Mouse (Mus musculus) stomach, postnatal 0 days (tissue): ENCODE results near the gene Gm28729.

Source experiments
- CTCF ChIP-seq: IDR thresholded peaks from 2 replicates; pipeline ENCODE4 v1.5.1; 2016; ENCODE audit warnings: antibody characterized with exemption, low read depth, mild to moderate bottlenecking, moderate library complexity
- EP300 ChIP-seq: optimal IDR thresholded peaks from 2 replicates; pipeline ENCODE3; 2016; ENCODE audit warnings: antibody characterized with exemption

DNA sequence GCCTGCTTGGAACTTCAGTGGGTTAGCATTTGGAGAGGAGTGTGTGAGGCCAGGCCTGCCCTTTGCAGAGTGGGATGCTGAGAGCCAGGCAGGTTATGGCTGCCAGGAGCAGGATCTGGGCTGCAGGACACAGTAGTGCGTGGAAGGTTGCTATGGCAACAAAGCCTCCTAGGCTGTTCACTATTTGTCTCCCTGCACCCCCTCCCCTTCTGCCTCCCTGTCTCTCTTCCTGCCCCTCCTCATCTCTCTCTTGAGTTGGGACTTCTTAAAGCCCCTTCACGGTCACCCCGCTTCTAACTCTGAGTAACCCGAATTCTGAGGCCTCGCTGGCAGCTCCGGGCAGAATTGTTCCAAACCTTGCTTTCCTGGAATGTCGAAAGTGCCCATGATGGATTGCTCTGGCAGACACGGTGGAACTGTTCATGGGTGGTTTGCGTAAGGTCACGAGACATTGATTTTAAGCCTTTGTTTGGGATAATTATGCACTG is 19.0 kb downstream of the Gm28729 start:
- TF ChIP-seq CTCF (no peak), EP300 (no peak)
